Mouse (Mus musculus): ENCODE data around the gene Eln. TPM values are rescaled to one million over a fixed set of nuclear protein-coding genes. Genes with fewer than 3 reads are reported as not detected.

Gene Eln
- polyA plus RNA-seq, 1 experiment: 1.9 TPM

DNA sequence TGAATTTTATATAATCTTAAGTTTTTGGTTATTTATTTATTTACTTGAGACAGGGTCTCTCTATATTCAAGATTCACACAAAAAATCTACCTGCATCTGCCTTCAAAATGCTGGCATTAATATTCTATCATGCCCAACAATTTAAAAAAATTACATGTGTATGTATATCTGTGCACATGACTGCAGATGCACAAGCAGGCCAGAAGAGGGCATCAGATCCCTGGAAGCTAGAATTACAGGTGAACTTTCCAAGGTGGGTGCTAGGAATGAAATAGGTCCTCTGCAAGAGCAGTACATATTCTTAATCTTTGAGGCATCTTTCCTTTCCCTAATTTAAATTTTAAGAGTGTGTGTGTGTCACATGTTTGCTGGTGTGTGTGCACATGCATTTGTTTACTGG lies 33.8 kb upstream of the Eln start:
- no peak overlapping the region for H3K27ac ChIP-seq (ENCODE audit: insufficient read depth, low read length)
- peaks cover 2% of the 10 kb centered on the region for H3K4me1 ChIP-seq (ENCODE audit: control insufficient read depth, insufficient read depth, low read length)
- TF ChIP-seq EP300 (IDR thresholded peaks at IDR 0.05; ENCODE audit: insufficient read depth, low read depth, low read length) (no peak), CTCF (IDR thresholded peaks at IDR 0.05; ENCODE audit: low read depth, low read length) (no peak), POLR2A (IDR thresholded peaks at IDR 0.05; ENCODE audit: insufficient read depth, low read length) (no peak)
- H3K9me3 ChIP-seq (replicated peaks; ENCODE audit: control insufficient read depth, insufficient read depth, low read length, poor library complexity, severe bottlenecking): no peaks in the 10 kb centered on the region
- no peak overlapping the region for H3K4me3 ChIP-seq (ENCODE audit: low read depth, low read length)
- no peaks in the 10 kb centered on the region for H3K36me3 ChIP-seq (ENCODE audit: control insufficient read depth, insufficient read depth, low read length, poor library complexity, severe bottlenecking)
- H3K9ac ChIP-seq (ENCODE audit: low read depth, poor library complexity, severe bottlenecking): no peak overlapping the region
- no peaks in the 10 kb centered on the region for H3K27me3 ChIP-seq (ENCODE audit: control insufficient read depth, insufficient read depth, low read length, poor library complexity, severe bottlenecking)

DNA sequence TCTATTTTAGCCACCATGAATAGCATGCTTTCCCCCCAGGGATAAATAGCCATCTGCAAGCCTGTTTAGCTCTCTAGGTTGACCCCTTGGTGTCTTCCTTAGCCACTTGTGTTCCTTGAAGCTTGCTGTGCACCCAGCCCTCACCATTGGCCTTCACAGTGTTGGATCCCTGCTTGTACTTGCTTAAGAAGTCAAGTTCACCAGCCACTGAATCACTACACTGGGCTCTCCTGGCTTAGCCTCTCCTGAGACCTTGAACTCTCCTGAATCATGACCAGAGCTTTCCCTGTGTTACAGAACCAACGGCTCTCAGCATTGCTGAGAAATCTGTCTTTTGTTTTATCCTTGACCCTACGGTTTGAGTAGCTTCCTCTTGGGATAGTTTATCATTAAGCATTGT lies 33.0 kb upstream of the Eln start:
- Histone ChIP-seq H3K36me3 (ENCODE audit: control insufficient read depth, insufficient read depth, low read length, poor library complexity, severe bottlenecking) (no peaks in the 10 kb centered on the region), H3K27me3 (ENCODE audit: control insufficient read depth, insufficient read depth, low read length, poor library complexity, severe bottlenecking) (no peaks in the 10 kb centered on the region), H3K4me3 (ENCODE audit: low read depth, low read length) (no peak overlapping the region), H3K9me3 (replicated peaks; ENCODE audit: control insufficient read depth, insufficient read depth, low read length, poor library complexity, severe bottlenecking) (no peaks in the 10 kb centered on the region), H3K9ac (ENCODE audit: low read depth, poor library complexity, severe bottlenecking) (no peak overlapping the region), H3K27ac (ENCODE audit: insufficient read depth, low read length) (no peak overlapping the region), H3K4me1 (ENCODE audit: control insufficient read depth, insufficient read depth, low read length) (no peaks in the 10 kb centered on the region)
- TF ChIP-seq CTCF (IDR thresholded peaks at IDR 0.05; ENCODE audit: low read depth, low read length): no peak
- no peak for TF ChIP-seq POLR2A (IDR thresholded peaks at IDR 0.05; ENCODE audit: insufficient read depth, low read length)
- no peak for TF ChIP-seq EP300 (IDR thresholded peaks at IDR 0.05; ENCODE audit: insufficient read depth, low read depth, low read length)

DNA sequence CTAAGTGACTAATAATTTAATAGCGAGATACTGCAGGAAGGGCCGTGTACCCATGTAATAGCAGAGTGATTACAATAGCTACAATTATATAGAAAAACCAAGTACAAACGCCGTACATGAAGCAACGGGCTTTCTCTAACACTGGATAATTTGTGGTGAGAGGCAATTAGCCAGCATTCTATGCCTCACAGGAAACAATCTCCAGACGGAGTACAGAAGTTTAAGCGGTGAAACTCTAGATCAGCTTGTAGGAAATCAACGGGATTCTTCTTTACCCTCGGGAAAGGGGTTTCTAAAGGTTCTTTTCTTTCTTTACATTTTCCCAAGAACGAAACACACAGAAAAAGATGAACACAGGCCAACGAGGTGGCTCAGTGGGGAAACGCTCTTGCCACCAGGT lies 29.4 kb upstream of the Eln start:
- Histone ChIP-seq H3K36me3 (ENCODE audit: control insufficient read depth, insufficient read depth, low read length, poor library complexity, severe bottlenecking) (no peaks in the 10 kb centered on the region), H3K9me3 (replicated peaks; ENCODE audit: control insufficient read depth, insufficient read depth, low read length, poor library complexity, severe bottlenecking) (no peaks in the 10 kb centered on the region; the same call in 1 of the 2 replicates), H3K27me3 (ENCODE audit: control insufficient read depth, insufficient read depth, low read length, poor library complexity, severe bottlenecking) (no peaks in the 10 kb centered on the region), H3K27ac (ENCODE audit: insufficient read depth, low read length) (no peak overlapping the region), H3K4me3 (ENCODE audit: low read depth, low read length) (no peak overlapping the region), H3K4me1 (ENCODE audit: control insufficient read depth, insufficient read depth, low read length) (no peaks in the 10 kb centered on the region), H3K9ac (ENCODE audit: low read depth, poor library complexity, severe bottlenecking) (no peak overlapping the region)
- no peak for TF ChIP-seq EP300 (IDR thresholded peaks at IDR 0.05; ENCODE audit: insufficient read depth, low read depth, low read length)
- no peak for TF ChIP-seq CTCF (IDR thresholded peaks at IDR 0.05; ENCODE audit: low read depth, low read length)
- TF ChIP-seq POLR2A (IDR thresholded peaks at IDR 0.05; ENCODE audit: insufficient read depth, low read length): no peak

DNA sequence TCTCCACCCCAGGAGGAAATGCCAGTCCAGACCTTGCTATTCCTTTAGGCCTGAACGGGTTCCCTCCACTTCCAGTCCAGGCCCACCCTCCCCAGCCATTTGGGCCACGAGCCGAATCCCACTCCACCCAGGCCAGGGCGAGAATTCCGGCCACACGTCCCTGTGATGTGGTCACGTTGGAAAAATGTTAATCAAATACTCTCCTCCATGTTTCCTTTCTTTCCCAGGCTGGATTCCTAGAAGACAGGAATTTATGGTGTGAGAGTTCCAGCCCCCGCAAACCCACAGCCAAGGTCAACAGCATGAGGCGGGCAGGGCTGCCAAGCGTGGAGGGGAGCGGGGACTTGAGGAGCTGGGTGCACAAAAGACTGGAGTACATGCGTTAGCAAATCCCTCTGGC lies 25.4 kb upstream of the Eln start:
- Histone ChIP-seq H3K27ac (ENCODE audit: insufficient read depth, low read length) (no peak overlapping the region), H3K36me3 (ENCODE audit: control insufficient read depth, insufficient read depth, low read length, poor library complexity, severe bottlenecking) (no peaks in the 10 kb centered on the region), H3K4me1 (ENCODE audit: control insufficient read depth, insufficient read depth, low read length) (no peaks in the 10 kb centered on the region), H3K9me3 (replicated peaks; ENCODE audit: control insufficient read depth, insufficient read depth, low read length, poor library complexity, severe bottlenecking) (no peaks in the 10 kb centered on the region; the same call in 1 of the 2 replicates), H3K27me3 (ENCODE audit: control insufficient read depth, insufficient read depth, low read length, poor library complexity, severe bottlenecking) (no peaks in the 10 kb centered on the region), H3K4me3 (ENCODE audit: low read depth, low read length) (no peak overlapping the region), H3K9ac (ENCODE audit: low read depth, poor library complexity, severe bottlenecking) (no peak overlapping the region)
- no peak for TF ChIP-seq EP300 (IDR thresholded peaks at IDR 0.05; ENCODE audit: insufficient read depth, low read depth, low read length)
- TF ChIP-seq POLR2A (IDR thresholded peaks at IDR 0.05; ENCODE audit: insufficient read depth, low read length): no peak
- TF ChIP-seq CTCF (IDR thresholded peaks at IDR 0.05; ENCODE audit: low read depth, low read length): no peak

DNA sequence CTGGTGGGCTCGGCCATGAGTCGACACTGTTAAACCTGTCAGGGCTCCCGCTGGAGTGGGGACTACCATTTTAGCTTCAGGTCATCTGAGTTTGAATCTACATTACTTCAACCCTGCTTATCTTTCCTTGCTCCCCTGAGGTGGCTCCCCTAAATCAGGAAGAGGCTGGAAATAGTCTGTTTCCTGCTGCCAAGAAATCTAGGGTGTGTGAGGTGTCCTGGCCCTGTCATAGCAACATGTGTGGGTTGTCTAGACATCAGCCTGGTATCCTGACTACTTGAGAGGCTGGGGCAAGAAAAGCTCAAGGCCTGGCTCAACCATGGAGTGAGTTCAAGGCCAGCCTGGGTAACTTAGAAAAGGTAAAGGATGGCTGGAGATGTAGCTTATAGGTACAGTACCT lies 24.6 kb upstream of the Eln start:
- no peak overlapping the region for H3K27ac ChIP-seq (ENCODE audit: insufficient read depth, low read length)
- no peaks in the 10 kb centered on the region for H3K4me1 ChIP-seq (ENCODE audit: control insufficient read depth, insufficient read depth, low read length)
- no peaks in the 10 kb centered on the region for H3K27me3 ChIP-seq (ENCODE audit: control insufficient read depth, insufficient read depth, low read length, poor library complexity, severe bottlenecking)
- no peak overlapping the region for H3K4me3 ChIP-seq (ENCODE audit: low read depth, low read length)
- H3K36me3 ChIP-seq (ENCODE audit: control insufficient read depth, insufficient read depth, low read length, poor library complexity, severe bottlenecking): no peaks in the 10 kb centered on the region
- TF ChIP-seq POLR2A (IDR thresholded peaks at IDR 0.05; ENCODE audit: insufficient read depth, low read length) (no peak), CTCF (IDR thresholded peaks at IDR 0.05; ENCODE audit: low read depth, low read length) (no peak), EP300 (IDR thresholded peaks at IDR 0.05; ENCODE audit: insufficient read depth, low read depth, low read length) (no peak)
- H3K9ac ChIP-seq (ENCODE audit: low read depth, poor library complexity, severe bottlenecking): no peak overlapping the region
- no peaks in the 10 kb centered on the region; the same call in 1 of the 2 replicates for H3K9me3 ChIP-seq (replicated peaks; ENCODE audit: control insufficient read depth, insufficient read depth, low read length, poor library complexity, severe bottlenecking)

DNA sequence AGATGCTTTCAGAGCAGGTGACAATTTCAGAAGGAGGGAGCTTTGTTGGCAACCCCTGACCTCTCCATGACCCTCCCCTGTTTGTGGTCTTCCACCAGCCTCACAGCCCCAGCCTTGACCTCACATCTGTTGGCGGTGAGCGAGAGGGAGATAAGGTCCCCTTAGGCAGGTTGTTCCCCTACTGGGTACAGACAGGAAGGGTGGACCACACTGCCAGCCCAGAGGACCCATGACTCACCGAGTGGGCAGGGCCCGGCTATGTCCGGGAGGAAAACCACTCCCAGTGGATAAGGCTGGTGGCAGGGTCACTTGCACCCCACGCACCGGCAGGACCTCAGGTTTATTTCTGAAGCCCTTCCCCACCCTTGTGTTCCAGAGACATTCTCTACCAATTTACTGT lies 22.1 kb upstream of the Eln start:
- Histone ChIP-seq H3K9ac (ENCODE audit: low read depth, poor library complexity, severe bottlenecking) (no peak overlapping the region), H3K27me3 (ENCODE audit: control insufficient read depth, insufficient read depth, low read length, poor library complexity, severe bottlenecking) (no peaks in the 10 kb centered on the region), H3K27ac (ENCODE audit: insufficient read depth, low read length) (no peak overlapping the region), H3K9me3 (replicated peaks; ENCODE audit: control insufficient read depth, insufficient read depth, low read length, poor library complexity, severe bottlenecking) (no peaks in the 10 kb centered on the region; the same call in 1 of the 2 replicates), H3K4me3 (ENCODE audit: low read depth, low read length) (no peak overlapping the region), H3K36me3 (ENCODE audit: control insufficient read depth, insufficient read depth, low read length, poor library complexity, severe bottlenecking) (no peaks in the 10 kb centered on the region), H3K4me1 (ENCODE audit: control insufficient read depth, insufficient read depth, low read length) (no peaks in the 10 kb centered on the region)
- no peak for TF ChIP-seq POLR2A (IDR thresholded peaks at IDR 0.05; ENCODE audit: insufficient read depth, low read length)
- no peak for TF ChIP-seq EP300 (IDR thresholded peaks at IDR 0.05; ENCODE audit: insufficient read depth, low read depth, low read length)
- no peak for TF ChIP-seq CTCF (IDR thresholded peaks at IDR 0.05; ENCODE audit: low read depth, low read length)

Data from ES-Bruce4 (cell line).